Mouse (Mus musculus): Measurements from ENCODE around the gene Tmem119.

GRCm38 (mm10) chr5:113846656-113847055 is 46.3 kb upstream of the Tmem119 start:
- TF ChIP-seq CTCF (IDR thresholded peaks at IDR 0.05) (no peak), EP300 (IDR thresholded peaks at IDR 0.05) (no peak)
